Mouse (Mus musculus) ovary, adult 2 months (tissue): ENCODE data around the gene Mtap. TPM values are rescaled to one million over a fixed set of nuclear protein-coding genes. Genes with fewer than 3 reads are reported as not detected.

Source experiments
- polyA plus RNA-seq: library from polyadenylated mRNA; depleted of rRNA; stranded (reverse); fragments of >200 nt; gene quantifications from 2 replicates; pipeline ENCODE4 v1.2.3, GENCODE M21; 2012; rRNA removed

The Mtap gene
- 6.2 and 6.6 TPM in 2 replicates for polyA plus RNA-seq

GRCm38 (mm10) chr4:89136906-89137541 is at the start of gene Mtap:
Gene Mtap (plus strand): TSS chr4:89137122.

Other genes with a start within 250 kb of the Mtap start
- 2.9 and 4.6 TPM in 2 replicates for gene Cdkn2a, start 157.5 kb downstream of the Mtap start, polyA plus RNA-seq
- gene Cdkn2b, start 173.9 kb downstream of the Mtap start, polyA plus RNA-seq, result 31.9 and 71.3 TPM in 2 replicates